Mouse (Mus musculus): ENCODE results near the gene Kiz.

GRCm38 (mm10) chr2:146847863-146848262 lies 7.8 kb upstream of the Kiz start:
- TF ChIP-seq CTCF (IDR thresholded peaks at IDR 0.05; ENCODE audit: low read depth) (no peak), EP300 (optimal IDR thresholded peaks at IDR 0.05) (no peak)

Data from stomach, postnatal 0 days (tissue).